8 mouse cellular contexts compared by ENCODE assay signal in genomic region chr5:129725774-129726392, GRCm38 (mm10). TPM values are rescaled to one million over a fixed set of nuclear protein-coding genes. Genes with fewer than 3 reads are reported as not detected.
DNase-seq lines count a peak whose midpoint lies in the region; ATAC-seq and TF ChIP-seq lines count a peak whose summit lies in the region.

No protein-coding gene starts in this region.

- no peak for DNase-seq in lung, postnatal 25 days (ENCODE audit: low spot score)
- peak; percentile 32 for DNase-seq in heart, postnatal 4 days
- DNase-seq in liver, embryonic 11.5 days (ENCODE audit: low spot score): no peak
- no peak for DNase-seq in frontal cortex, postnatal 36 days (ENCODE audit: low spot score in 2 of 2)

- H3K4me2 ChIP-seq in lung, embryonic 15.5 days: peak overlapping the region; percentile 52
- H3K4me2 ChIP-seq in liver, embryonic 11.5 days: peak overlapping the region; percentile 64
- H3K4me2 ChIP-seq in stomach, embryonic 15.5 days: peak overlapping the region; percentile 45

- H3K4me1 ChIP-seq in lung, embryonic 15.5 days: peaks cover 48% of the 10 kb centered on the region
- peaks cover 4% of the 10 kb centered on the region for H3K4me1 ChIP-seq in cortical plate, adult 2 months (ENCODE audit: control insufficient read depth, insufficient read depth, low read length)
- H3K4me1 ChIP-seq in liver, embryonic 11.5 days (replicated peaks; ENCODE audit: control insufficient read depth, insufficient read depth, low read length): peaks cover 52% of the 10 kb centered on the region
- peaks cover 28% of the 10 kb centered on the region for H3K4me1 ChIP-seq in stomach, embryonic 15.5 days

- H3K9me3 ChIP-seq in lung, embryonic 15.5 days: no peaks in the 10 kb centered on the region
- H3K9me3 ChIP-seq in liver, embryonic 11.5 days (ENCODE audit: control insufficient read depth, low read length): no peaks in the 10 kb centered on the region
- no peaks in the 10 kb centered on the region for H3K9me3 ChIP-seq in stomach, embryonic 15.5 days

- no peak for ATAC-seq in lung, embryonic 15.5 days (ENCODE audit: borderline replicate concordance, extremely low read depth, low FRiP score, low TSS enrichment)
- ATAC-seq in liver, embryonic 11.5 days (replicated peaks; ENCODE audit: low FRiP score): no peak
- no peak for ATAC-seq in stomach, embryonic 15.5 days (ENCODE audit: insufficient read depth, low FRiP score, low read depth)
- ATAC-seq in megakaryocyte-erythroid progenitor cell, adult 5-6 weeks (replicated peaks; ENCODE audit: low FRiP score, low TSS enrichment, poor library complexity, severe bottlenecking): no peak

- no peak for TF ChIP-seq CTCF in cortical plate, adult 2 months (IDR thresholded peaks at IDR 0.05; ENCODE audit: extremely low read depth, insufficient read depth, low read length)

- TF ChIP-seq POLR2A in cortical plate, adult 2 months (IDR thresholded peaks at IDR 0.05; ENCODE audit: extremely low read depth, insufficient read depth, low read length): no peak

- H3K9ac ChIP-seq in lung, embryonic 15.5 days: peak overlapping the region; percentile 94
- H3K9ac ChIP-seq in liver, embryonic 11.5 days (ENCODE audit: low read depth, low read length): peak overlapping the region; percentile 96
- peak overlapping the region; percentile 87; the same call in 1 of the 2 replicates for H3K9ac ChIP-seq in stomach, embryonic 15.5 days

- H3K27ac ChIP-seq in lung, embryonic 15.5 days: peak overlapping the region; percentile 97
- no peak overlapping the region for H3K27ac ChIP-seq in cortical plate, adult 2 months (ENCODE audit: insufficient read depth, low read length)
- peak overlapping the region; percentile 99 for H3K27ac ChIP-seq in liver, embryonic 11.5 days (ENCODE audit: low read depth, low read length)
- H3K27ac ChIP-seq in stomach, embryonic 15.5 days: peak overlapping the region; percentile 97

- H3K4me3 ChIP-seq in lung, embryonic 15.5 days: peak overlapping the region; percentile 87
- peak overlapping the region; percentile 96 for H3K4me3 ChIP-seq in cortical plate, adult 2 months (ENCODE audit: insufficient read depth, low read length)
- peak overlapping the region; percentile 85 for H3K4me3 ChIP-seq in liver, embryonic 11.5 days (ENCODE audit: low read depth, low read length)
- H3K4me3 ChIP-seq in stomach, embryonic 15.5 days (replicated peaks): peak overlapping the region; percentile 83

- no peaks in the 10 kb centered on the region for H3K27me3 ChIP-seq in lung, embryonic 15.5 days
- H3K27me3 ChIP-seq in liver, embryonic 11.5 days (replicated peaks; ENCODE audit: control insufficient read depth, insufficient read depth, low read length): no peaks in the 10 kb centered on the region
- no peaks in the 10 kb centered on the region for H3K27me3 ChIP-seq in stomach, embryonic 15.5 days (replicated peaks)

- whole genome bisulfite sequencing in lung, embryonic 15.5 days: 22% methylated on average over 7 of the region's 7 CpGs
- 20% methylated on average over 7 of the region's 7 CpGs for WGBS in liver, embryonic 11.5 days
- WGBS in stomach, embryonic 15.5 days: 23% methylated on average over 7 of the region's 7 CpGs

- H3K36me3 ChIP-seq in lung, embryonic 15.5 days: no peaks in the 10 kb centered on the region
- no peaks in the 10 kb centered on the region for H3K36me3 ChIP-seq in liver, embryonic 11.5 days (ENCODE audit: control insufficient read depth, insufficient read depth, low read length)
- H3K36me3 ChIP-seq in stomach, embryonic 15.5 days: no peaks in the 10 kb centered on the region

RNA-seq across cellular contexts. Expression of gene Nipsnap2, which starts 1.0 kb away (rescaled TPM):
- 91.9 and 95.3 TPM in 2 replicates for polyA plus RNA-seq in lung, embryonic 15.5 days (2015; fragmentation: Nextera tagmentation; extraction: Ambion mirVana)
- polyA plus RNA-seq in cortical plate, adult 2 months (2012; rRNA removed): 84.1 and 88.4 TPM in 2 replicates
- 100 to 1,000 TPM; 478 to 526 TPM for total RNA-seq in heart, postnatal 4 days (2021)
- 58.7 and 58.9 TPM in 2 replicates for polyA plus RNA-seq in liver, embryonic 11.5 days (2014; fragmentation: Nextera tagmentation; extraction: Ambion mirVana)
- polyA plus RNA-seq in stomach, embryonic 15.5 days (2015; fragmentation: Nextera tagmentation; extraction: Ambion mirVana): 90.0 and 103 TPM in 2 replicates
- 32.1 and 32.8 TPM in 2 replicates for total RNA-seq in megakaryocyte-erythroid progenitor cell, adult 5-6 weeks (2014; fragmentation: Nextera tagmentation)
- total RNA-seq in megakaryocyte-erythroid progenitor cell, adult 5-6 weeks (2017): 23.8 and 41.1 TPM in 2 replicates

RNA-seq across cellular contexts. Expression of gene Mrps17, which starts 10.6 kb away (rescaled TPM):
- 183 and 186 TPM in 2 replicates for polyA plus RNA-seq in lung, embryonic 15.5 days (2015; fragmentation: Nextera tagmentation; extraction: Ambion mirVana)
- polyA plus RNA-seq in cortical plate, adult 2 months (2012; rRNA removed): 100 and 111 TPM in 2 replicates
- 10 to 100 TPM; 77.2 to 87.1 TPM for total RNA-seq in heart, postnatal 4 days (2021)
- polyA plus RNA-seq in liver, embryonic 11.5 days (2014; fragmentation: Nextera tagmentation; extraction: Ambion mirVana): 209 and 221 TPM in 2 replicates
- 177 and 185 TPM in 2 replicates for polyA plus RNA-seq in stomach, embryonic 15.5 days (2015; fragmentation: Nextera tagmentation; extraction: Ambion mirVana)
- 125 and 167 TPM in 2 replicates for total RNA-seq in megakaryocyte-erythroid progenitor cell, adult 5-6 weeks (2014; fragmentation: Nextera tagmentation)
- 82.0 and 92.6 TPM in 2 replicates for total RNA-seq in megakaryocyte-erythroid progenitor cell, adult 5-6 weeks (2017)

RNA-seq across cellular contexts. Expression of gene Sept14, which starts 17.6 kb away (rescaled TPM):
- polyA plus RNA-seq in lung, embryonic 15.5 days (2015; fragmentation: Nextera tagmentation; extraction: Ambion mirVana): not detected in 2 replicates
- polyA plus RNA-seq in cortical plate, adult 2 months (2012; rRNA removed): not detected in 2 replicates
- total RNA-seq in heart, postnatal 4 days (2021): not detected
- polyA plus RNA-seq in liver, embryonic 11.5 days (2014; fragmentation: Nextera tagmentation; extraction: Ambion mirVana): not detected in 2 replicates
- polyA plus RNA-seq in stomach, embryonic 15.5 days (2015; fragmentation: Nextera tagmentation; extraction: Ambion mirVana): not detected in 2 replicates
- not detected in 2 replicates for total RNA-seq in megakaryocyte-erythroid progenitor cell, adult 5-6 weeks (2014; fragmentation: Nextera tagmentation)
- not detected in 2 replicates for total RNA-seq in megakaryocyte-erythroid progenitor cell, adult 5-6 weeks (2017)

RNA-seq across cellular contexts. Expression of gene Zfp11, which starts 56.0 kb away (rescaled TPM):
- polyA plus RNA-seq in lung, embryonic 15.5 days (2015; fragmentation: Nextera tagmentation; extraction: Ambion mirVana): 4.1 and 4.7 TPM in 2 replicates
- polyA plus RNA-seq in cortical plate, adult 2 months (2012; rRNA removed): 5.2 and 5.9 TPM in 2 replicates
- 1 to 10 TPM; 4.5 to 4.6 TPM for total RNA-seq in heart, postnatal 4 days (2021)
- polyA plus RNA-seq in liver, embryonic 11.5 days (2014; fragmentation: Nextera tagmentation; extraction: Ambion mirVana): 3.2 and 3.7 TPM in 2 replicates
- 3.8 and 4.0 TPM in 2 replicates for polyA plus RNA-seq in stomach, embryonic 15.5 days (2015; fragmentation: Nextera tagmentation; extraction: Ambion mirVana)
- 4.5 and 6.2 TPM in 2 replicates for total RNA-seq in megakaryocyte-erythroid progenitor cell, adult 5-6 weeks (2014; fragmentation: Nextera tagmentation)
- total RNA-seq in megakaryocyte-erythroid progenitor cell, adult 5-6 weeks (2017): 2.6 and 5.2 TPM in 2 replicates
